Mouse (Mus musculus): ENCODE results near the gene Vps13c. TPM values are rescaled to one million over a fixed set of nuclear protein-coding genes. Genes with fewer than 3 reads are reported as not detected.

Vps13c gene
- polyA plus RNA-seq (2017; shearing (Covaris generic)): 18.0 TPM

DNA sequence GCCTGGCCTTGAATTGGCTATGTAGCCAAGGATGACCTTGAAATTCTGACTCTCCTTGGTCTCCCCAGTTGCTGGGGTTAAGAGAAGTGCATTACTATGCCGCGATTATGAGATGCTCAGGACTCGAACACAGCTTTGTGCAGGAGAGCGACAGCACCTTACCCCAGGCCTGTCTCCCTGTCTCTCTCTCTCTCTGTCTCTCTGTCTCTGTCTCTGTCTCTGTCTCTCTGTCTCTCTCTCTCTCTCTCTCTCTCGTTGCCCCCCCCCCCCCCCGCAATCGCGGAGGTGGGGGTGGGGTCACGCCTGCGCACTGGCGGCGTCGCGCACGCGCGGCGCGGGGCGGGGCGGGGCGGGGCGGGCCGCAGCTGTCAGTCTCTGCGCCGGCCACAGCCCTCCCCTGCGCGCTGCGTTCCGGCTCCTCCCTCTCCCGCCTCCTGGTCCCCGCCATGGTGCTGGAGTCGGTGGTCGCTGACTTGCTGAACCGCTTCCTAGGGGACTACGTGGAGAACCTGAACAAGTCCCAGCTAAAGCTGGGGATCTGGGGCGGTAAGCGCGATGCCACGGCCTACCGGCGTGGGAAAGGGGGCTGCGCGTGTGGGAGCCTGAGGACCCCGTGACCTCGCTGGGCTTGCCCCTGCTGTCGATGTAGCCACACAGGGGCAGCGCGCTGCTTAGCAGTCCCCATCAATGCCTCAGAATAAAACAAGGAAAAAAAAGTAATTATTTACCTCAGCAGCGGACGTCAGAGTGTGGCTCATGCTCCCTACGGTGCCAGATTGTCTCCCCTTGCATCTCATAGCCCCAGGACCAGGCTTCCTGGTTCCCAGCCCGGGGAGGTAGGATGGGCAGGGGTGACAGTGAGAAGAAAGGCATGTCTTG lies at the start of gene Vps13c:
Vps13c (plus strand) TSS at position 416 of the 879 bp plus-strand sequence.

DNA sequence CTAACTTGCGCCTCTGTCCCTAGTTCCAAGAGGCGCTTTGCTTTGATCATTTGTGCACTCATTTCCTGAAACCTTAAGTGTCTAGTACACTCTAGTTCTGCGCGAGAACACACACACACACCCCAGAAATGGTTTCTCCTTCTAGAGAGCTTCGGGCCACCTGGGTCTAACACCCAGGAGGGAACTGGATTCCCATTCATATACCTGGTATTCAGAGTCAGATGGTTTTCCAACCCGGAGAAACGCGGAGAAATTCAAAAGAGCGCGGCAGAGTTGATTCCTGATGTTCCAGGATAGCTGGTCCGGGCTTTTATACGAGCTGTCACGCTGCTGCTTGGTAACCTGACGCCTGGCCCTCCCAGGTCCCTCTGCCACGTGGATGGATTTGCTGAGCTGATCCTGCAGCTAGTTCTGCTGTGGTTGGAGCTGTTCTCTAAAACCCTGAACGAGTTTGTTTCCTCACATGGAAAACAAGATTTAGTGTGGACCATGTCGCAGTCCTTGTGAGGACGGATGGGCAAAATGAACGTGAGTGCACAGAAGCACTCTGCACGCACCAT lies 8.1 kb upstream of the Vps13c start, which contains the start of gene C2cd4a:
C2cd4a (minus strand) TSS at position 285 of the 560 bp plus-strand sequence.

Other genes with a start within 250 kb of the Vps13c start
- 3.8 TPM for gene C2cd4b, start 81.0 kb upstream of the Vps13c start, polyA plus RNA-seq (2017; shearing (Covaris generic))
- not detected for gene C2cd4a, start 8.1 kb upstream of the Vps13c start, polyA plus RNA-seq (2017; shearing (Covaris generic))